Mouse (Mus musculus) hindbrain, embryonic 15.5 days (tissue): ENCODE measurements around the gene Arid1b. TPM values are rescaled to one million over a fixed set of nuclear protein-coding genes. Genes with fewer than 3 reads are reported as not detected.

ENCODE experiments used
- ATAC-seq: fragments of 200-750 bp; cut with Nextera tagmentation; 2 replicates; pipeline ENCODE4 v1.8.0; 2017; ENCODE audit warnings: low read depth, moderate number of reproducible peaks, moderate TSS enrichment; ENCODE audit not compliant: low FRiP score
- H3K27ac ChIP-seq: fragments of 300-500 bp; sonication (generic); replicated peaks from 2 replicates; pipeline ENCODE4 v1.5.1; 2015; ENCODE audit warnings: mild to moderate bottlenecking, inconsistent platforms
- H3K27me3 ChIP-seq: fragments of 300-500 bp; sonication (generic); 2 replicates; pipeline ENCODE4 v1.6.1; 2015; ENCODE audit warnings: control low read depth, inconsistent platforms
- H3K36me3 ChIP-seq: fragments of 300-500 bp; sonication (generic); 2 replicates; pipeline ENCODE4 v1.6.1; 2015; ENCODE audit warnings: control low read depth, inconsistent platforms
- H3K4me1 ChIP-seq: fragments of 300-500 bp; sonication (generic); replicated peaks from 2 replicates; pipeline ENCODE4 v1.6.1; 2015; ENCODE audit warnings: control low read depth, inconsistent platforms
- H3K4me2 ChIP-seq: fragments of 300-500 bp; sonication (generic); 2 replicates; pipeline ENCODE4 v1.6.1; 2015; ENCODE audit warnings: moderate library complexity, mild to moderate bottlenecking, inconsistent platforms
- H3K4me3 ChIP-seq: fragments of 300-500 bp; sonication (generic); 2 replicates; pipeline ENCODE4 v1.5.1; 2015; ENCODE audit warnings: mild to moderate bottlenecking, inconsistent platforms
- H3K9ac ChIP-seq: fragments of 300-500 bp; sonication (generic); 2 replicates; pipeline ENCODE4 v1.6.1; 2015; ENCODE audit warnings: inconsistent platforms
- H3K9me3 ChIP-seq: fragments of 300-500 bp; sonication (generic); 2 replicates; pipeline ENCODE4 v1.6.1; 2016; ENCODE audit warnings: control low read depth, inconsistent platforms
- WGBS: fragments of 180-500 bp; shearing (Covaris S2); methylation state at CpG from one replicate; pipeline ENCODE4 v1.1.7; 2015; 5-methylcytosine and 5-hydroxymethylcytosine counted together
- polyA plus RNA-seq: library from polyadenylated mRNA; unstranded; fragments of >200 nt; fragmentation: Nextera tagmentation; extraction: Ambion mirVana; gene quantifications from 2 replicates; pipeline ENCODE4 v1.2.1, GENCODE M21; 2015

Arid1b gene
- polyA plus RNA-seq, 1 experiment from 2014 or later: 14.3 TPM

DNA sequence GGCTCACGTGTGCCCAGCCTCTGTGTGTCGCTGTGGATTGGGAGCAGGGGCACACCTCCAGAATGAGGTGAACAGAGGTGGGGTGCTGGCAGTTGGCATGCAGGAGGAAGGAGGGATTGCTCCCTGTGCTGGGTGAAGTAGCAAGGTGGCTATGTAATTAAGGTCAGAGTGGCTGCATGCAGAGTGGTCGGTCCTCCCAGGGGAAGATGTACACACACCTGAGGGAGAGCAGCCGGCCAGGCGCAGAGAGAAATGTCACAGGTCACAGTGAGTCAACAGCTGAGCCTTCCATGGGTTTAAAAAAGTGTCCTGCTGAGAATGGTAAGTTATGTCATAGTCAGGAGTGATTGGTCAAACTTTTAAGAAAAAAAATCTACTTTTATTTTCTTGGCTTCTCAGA lies 14.6 kb downstream of the Arid1b start:
- 62% methylated on average over 5 of the region's 5 CpGs for WGBS
- no peak overlapping the region for H3K9ac ChIP-seq
- no peaks in the 10 kb centered on the region for H3K9me3 ChIP-seq
- peaks cover 74% of the 10 kb centered on the region for H3K4me1 ChIP-seq
- no peak overlapping the region for H3K4me3 ChIP-seq
- peak overlapping the region; percentile 16; the same call in 1 of the 2 replicates for H3K4me2 ChIP-seq
- ATAC-seq: no peak
- no peak overlapping the region for H3K27ac ChIP-seq
- H3K27me3 ChIP-seq: no peaks in the 10 kb centered on the region
- no peaks in the 10 kb centered on the region for H3K36me3 ChIP-seq

DNA sequence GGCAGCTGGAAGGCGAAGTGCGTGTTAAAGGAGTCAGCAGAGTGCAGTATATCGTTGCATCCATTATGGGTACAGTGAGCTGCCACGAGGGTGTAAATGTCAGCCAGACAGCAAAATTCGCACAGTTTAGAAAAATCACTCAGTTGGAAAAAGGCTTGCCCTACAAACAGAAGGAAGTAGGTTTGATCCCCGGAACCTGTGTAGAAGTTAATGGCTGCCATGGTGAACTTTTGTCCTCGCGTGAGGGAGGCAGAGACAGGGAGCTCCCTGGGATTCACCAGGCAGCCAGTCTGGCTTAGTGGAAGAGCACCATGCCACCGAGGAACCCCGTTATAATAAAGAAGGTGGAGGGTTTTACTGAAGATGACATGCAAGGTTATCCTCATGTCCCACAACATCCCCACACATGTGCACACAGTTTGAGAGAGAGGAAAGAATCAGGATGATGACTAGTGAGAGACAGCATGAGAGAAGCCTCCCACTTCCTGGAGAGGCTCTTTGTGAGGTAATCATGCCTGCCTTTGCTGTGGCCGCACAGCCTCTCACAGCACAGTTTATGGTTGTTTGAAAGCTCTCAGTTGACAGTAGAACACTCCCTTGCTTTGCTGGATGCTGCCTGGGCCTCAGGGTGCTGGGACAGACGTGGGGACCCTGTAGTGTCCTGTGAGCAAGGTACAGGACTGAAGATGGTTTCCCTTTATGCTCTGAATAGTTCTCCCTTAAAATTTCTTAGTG lies 15.6 kb downstream of the Arid1b start:
- Histone ChIP-seq H3K4me2 (no peak overlapping the region), H3K27ac (no peak overlapping the region), H3K4me3 (no peak overlapping the region), H3K27me3 (no peaks in the 10 kb centered on the region), H3K9ac (no peak overlapping the region), H3K4me1 (peaks cover 65% of the 10 kb centered on the region), H3K36me3 (no peaks in the 10 kb centered on the region), H3K9me3 (no peaks in the 10 kb centered on the region)
- ATAC-seq: no peak
- 60% methylated on average over 12 of the region's 12 CpGs for WGBS

DNA sequence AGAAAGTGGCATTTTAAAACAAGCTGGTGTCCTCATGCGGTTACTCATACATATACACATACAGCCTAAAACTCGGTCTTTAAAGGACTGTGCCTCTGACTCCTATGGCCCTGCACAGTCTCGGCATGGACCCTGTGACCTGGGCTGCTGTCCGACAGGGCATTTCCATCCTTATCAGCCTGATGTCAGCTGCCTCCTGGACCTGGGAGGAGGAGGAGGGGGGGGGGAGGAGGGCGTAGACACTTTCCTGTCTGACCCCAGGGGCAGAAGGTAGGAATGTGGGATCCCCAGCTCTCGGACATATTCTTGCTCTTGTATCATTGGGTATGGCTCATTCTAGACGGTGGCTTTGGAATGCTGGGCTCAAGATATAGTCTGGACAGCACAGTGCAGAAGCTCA lies 16.6 kb downstream of the Arid1b start:
- 82% methylated on average over 7 of the region's 7 CpGs for WGBS
- Histone ChIP-seq H3K9me3 (no peaks in the 10 kb centered on the region), H3K4me3 (no peak overlapping the region), H3K4me2 (no peak overlapping the region), H3K36me3 (no peaks in the 10 kb centered on the region), H3K27me3 (no peaks in the 10 kb centered on the region), H3K4me1 (peaks cover 54% of the 10 kb centered on the region), H3K27ac (no peak overlapping the region), H3K9ac (no peak overlapping the region)
- no peak for ATAC-seq

DNA sequence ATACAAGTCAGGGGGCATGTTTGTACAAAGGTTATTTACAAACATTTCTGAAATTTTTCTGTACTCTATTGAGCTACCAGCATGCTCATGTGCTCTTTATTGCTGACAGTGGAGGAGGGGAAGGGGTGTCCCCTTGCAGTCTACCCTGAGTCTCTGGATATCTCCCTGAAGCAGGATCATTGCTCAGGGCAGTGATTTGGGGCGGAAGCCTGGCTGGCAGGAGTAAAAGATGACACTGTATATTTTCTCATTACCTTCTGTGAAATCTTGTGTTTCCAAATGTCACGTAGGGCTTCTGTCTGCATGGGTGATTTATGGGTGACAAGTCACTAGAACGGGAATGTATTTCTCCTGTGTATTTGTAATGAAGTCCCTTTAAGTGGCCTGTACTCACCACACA lies 18.0 kb downstream of the Arid1b start:
- H3K9me3 ChIP-seq: no peaks in the 10 kb centered on the region
- no peak overlapping the region for H3K4me2 ChIP-seq
- no peaks in the 10 kb centered on the region for H3K36me3 ChIP-seq
- H3K9ac ChIP-seq: no peak overlapping the region
- no peaks in the 10 kb centered on the region for H3K27me3 ChIP-seq
- ATAC-seq: no peak
- H3K4me3 ChIP-seq: no peak overlapping the region
- WGBS: 44% methylated on average over 3 of the region's 3 CpGs
- peaks cover 46% of the 10 kb centered on the region for H3K4me1 ChIP-seq
- H3K27ac ChIP-seq: no peak overlapping the region

DNA sequence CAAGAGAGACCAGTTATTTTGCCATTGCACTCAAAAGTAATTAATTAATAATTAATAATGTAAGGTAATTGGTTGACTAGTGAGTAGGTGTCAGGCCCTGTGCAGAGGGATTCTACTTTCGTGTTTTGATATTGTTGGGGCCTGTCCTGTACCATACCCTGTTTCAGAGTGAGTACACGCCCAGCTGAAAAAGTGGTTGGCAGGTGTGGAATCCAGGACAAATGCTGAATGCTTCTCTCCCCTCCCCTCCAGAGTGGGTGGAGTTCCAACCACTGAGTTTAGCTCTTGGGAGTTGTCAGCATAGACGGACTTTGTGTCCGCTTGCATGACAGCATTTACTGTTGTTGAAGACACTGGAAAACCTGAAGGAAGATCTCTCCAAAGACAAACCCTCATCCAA lies 18.4 kb downstream of the Arid1b start:
- no peaks in the 10 kb centered on the region for H3K36me3 ChIP-seq
- no peak overlapping the region for H3K4me3 ChIP-seq
- 64% methylated on average over 4 of the region's 4 CpGs for WGBS
- H3K4me2 ChIP-seq: no peak overlapping the region
- H3K27ac ChIP-seq: no peak overlapping the region
- no peak overlapping the region for H3K9ac ChIP-seq
- H3K9me3 ChIP-seq: no peaks in the 10 kb centered on the region
- no peaks in the 10 kb centered on the region for H3K27me3 ChIP-seq
- no peak for ATAC-seq
- H3K4me1 ChIP-seq: peaks cover 42% of the 10 kb centered on the region

DNA sequence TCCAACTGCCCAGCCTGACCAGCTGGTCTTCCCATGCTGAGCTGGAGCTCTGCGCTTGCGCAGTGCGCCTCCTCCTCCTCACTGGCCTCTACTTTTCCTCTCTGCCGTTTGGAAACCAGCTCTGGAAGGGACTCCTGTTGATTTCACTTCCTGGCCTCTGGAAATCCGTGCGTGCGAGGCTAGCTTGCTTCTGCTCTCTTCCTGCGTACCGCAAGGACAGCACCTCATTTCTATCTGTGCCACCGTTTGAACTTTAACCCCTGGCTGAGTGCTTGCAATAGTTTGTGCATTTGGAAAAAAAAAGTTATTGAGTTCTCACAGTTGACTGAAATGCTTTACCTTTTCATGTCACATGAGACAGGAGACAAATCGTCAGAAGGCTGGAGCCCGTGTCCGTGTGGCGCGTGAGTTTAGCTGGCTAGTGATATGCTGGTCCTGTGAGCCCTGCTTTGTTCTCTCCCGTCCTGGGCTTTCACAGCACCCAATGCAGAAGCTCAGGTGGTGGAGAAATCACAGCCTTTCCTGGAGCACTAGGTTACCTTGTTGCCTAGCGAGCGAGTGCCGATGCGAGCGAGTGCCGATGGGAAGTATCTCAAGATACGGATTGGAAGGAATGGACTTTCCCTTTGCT lies 20.3 kb downstream of the Arid1b start:
- H3K9ac ChIP-seq: no peak overlapping the region
- no peaks in the 10 kb centered on the region for H3K36me3 ChIP-seq
- H3K4me3 ChIP-seq: no peak overlapping the region
- 73% methylated on average over 23 of the region's 23 CpGs for whole genome bisulfite sequencing
- H3K9me3 ChIP-seq: no peaks in the 10 kb centered on the region
- peaks cover 22% of the 10 kb centered on the region for H3K4me1 ChIP-seq
- ATAC-seq: no peak
- no peaks in the 10 kb centered on the region for H3K27me3 ChIP-seq
- no peak overlapping the region for H3K4me2 ChIP-seq
- H3K27ac ChIP-seq: no peak overlapping the region

DNA sequence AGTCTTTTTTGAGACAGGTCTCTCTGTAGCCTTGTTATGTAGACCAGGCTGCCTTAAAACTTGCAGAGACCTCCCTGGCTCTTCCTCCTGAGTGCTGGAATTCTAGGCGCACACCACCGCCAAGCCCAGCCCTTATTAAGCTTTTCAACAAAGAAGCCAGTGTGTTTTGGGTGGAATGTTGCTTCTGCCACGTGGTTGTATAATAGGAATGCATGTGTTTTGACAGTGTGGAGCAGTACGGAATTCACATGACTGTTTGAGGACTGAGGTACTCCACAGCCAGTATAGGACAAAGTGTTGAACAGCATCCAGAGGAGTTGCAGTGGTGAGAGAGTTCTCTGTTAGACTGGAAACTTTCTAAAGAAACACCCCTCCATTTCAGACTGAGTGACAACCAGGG lies 22.3 kb downstream of the Arid1b start:
- H3K4me2 ChIP-seq: no peak overlapping the region
- no peak overlapping the region for H3K4me3 ChIP-seq
- no peaks in the 10 kb centered on the region for H3K9me3 ChIP-seq
- WGBS: 52% methylated on average over 4 of the region's 4 CpGs
- H3K9ac ChIP-seq: no peak overlapping the region
- no peaks in the 10 kb centered on the region for H3K27me3 ChIP-seq
- peaks cover 24% of the 10 kb centered on the region for H3K4me1 ChIP-seq
- H3K27ac ChIP-seq: no peak overlapping the region
- H3K36me3 ChIP-seq: no peaks in the 10 kb centered on the region
- ATAC-seq: no peak

DNA sequence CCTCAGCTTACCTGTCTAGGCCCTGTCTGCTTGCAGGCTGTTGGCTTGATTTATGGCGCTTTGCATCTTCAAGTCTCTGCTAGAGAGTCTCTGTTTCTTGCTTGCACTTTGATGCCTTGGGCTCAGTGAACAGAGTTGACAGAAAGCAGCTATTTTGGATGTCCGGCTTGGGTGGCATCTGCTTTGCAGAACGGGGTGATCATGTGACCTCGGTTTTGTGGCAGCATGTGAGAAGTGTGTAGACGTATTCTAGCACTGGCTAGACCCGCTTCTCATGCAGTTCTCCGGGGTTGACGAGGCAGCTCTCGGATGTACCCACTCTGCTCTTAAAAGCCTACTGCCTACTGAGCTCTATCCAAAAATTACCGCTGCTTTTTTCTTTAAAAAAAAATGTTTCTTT lies 22.9 kb downstream of the Arid1b start:
- Histone ChIP-seq H3K36me3 (no peaks in the 10 kb centered on the region), H3K9me3 (no peaks in the 10 kb centered on the region), H3K4me2 (no peak overlapping the region), H3K4me1 (peaks cover 26% of the 10 kb centered on the region), H3K9ac (no peak overlapping the region), H3K27ac (no peak overlapping the region), H3K4me3 (no peak overlapping the region), H3K27me3 (no peaks in the 10 kb centered on the region)
- 87% methylated on average over 10 of the region's 10 CpGs for WGBS
- ATAC-seq: no peak

DNA sequence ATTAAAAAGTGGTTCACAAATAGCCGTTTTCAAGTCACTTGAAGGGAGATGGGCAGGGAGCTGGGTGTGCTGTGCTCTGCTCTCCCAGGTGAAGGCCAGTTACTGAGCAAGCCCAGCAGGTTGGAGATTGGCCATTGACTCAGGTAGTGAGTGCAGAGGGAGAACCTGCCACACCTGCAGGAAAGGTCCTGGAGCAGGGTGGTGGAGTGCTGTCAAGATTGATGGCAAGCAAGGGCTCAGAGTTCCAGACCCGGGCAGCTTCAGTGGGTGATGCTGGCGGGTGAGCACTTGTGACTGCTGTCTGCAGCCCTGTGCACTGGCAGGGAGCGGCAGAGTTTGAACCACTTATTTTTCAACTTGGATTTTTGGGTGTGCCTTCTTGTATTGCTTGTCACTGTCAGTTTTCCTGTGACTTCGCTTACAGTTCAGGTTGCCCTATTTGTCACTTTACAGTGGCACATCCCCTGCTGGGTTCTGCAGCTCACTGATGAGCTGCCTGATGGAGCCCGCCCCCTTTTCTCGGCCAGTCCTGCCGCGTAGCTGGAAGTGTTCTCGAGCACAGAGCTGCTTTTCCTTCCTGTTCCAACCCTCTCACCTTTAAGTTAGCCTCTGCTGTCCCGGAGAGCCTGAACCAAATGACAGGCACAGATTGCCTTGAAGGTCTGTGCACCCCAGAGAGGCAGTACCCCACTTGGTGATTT lies 27.3 kb downstream of the Arid1b start:
- H3K27me3 ChIP-seq: no peaks in the 10 kb centered on the region
- no peaks in the 10 kb centered on the region for H3K36me3 ChIP-seq
- WGBS: 25% methylated on average over 11 of the region's 11 CpGs
- H3K4me1 ChIP-seq: peaks cover 43% of the 10 kb centered on the region
- ATAC-seq: no peak
- no peak overlapping the region for H3K4me3 ChIP-seq
- H3K9me3 ChIP-seq: no peaks in the 10 kb centered on the region
- no peak overlapping the region for H3K9ac ChIP-seq
- no peak overlapping the region for H3K27ac ChIP-seq
- no peak overlapping the region for H3K4me2 ChIP-seq

DNA sequence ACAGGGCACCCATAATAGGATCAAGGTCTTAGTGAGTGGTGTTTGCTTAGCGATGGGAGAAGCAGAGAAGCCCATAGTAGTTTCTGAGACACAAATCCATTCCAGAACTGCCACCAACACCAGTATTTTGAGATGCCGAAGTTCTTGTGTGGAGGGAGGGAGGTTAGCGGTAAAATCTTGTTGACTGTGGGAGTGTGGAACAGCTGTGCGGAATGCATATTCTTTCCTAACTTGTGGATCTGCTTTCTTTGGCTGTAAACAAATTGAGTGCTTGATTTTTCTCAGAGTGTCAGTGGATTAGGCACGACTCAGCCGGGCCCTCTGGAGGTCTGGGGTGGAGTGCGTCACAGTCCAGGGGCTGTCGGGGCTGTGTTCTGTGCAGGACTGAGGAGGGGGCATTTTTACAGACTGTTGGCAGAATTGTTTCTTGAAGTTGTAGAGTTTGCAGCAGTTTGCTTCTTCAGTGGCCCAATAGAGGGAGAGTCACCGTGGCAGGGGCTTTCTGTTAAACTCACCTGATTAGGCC lies 27.9 kb downstream of the Arid1b start:
- no peaks in the 10 kb centered on the region for H3K9me3 ChIP-seq
- WGBS: 66% methylated on average over 9 of the region's 9 CpGs
- H3K4me2 ChIP-seq: no peak overlapping the region
- ATAC-seq: no peak
- H3K4me3 ChIP-seq: no peak overlapping the region
- H3K4me1 ChIP-seq: peaks cover 40% of the 10 kb centered on the region
- H3K36me3 ChIP-seq: no peaks in the 10 kb centered on the region
- H3K9ac ChIP-seq: no peak overlapping the region
- H3K27ac ChIP-seq: no peak overlapping the region
- H3K27me3 ChIP-seq: no peaks in the 10 kb centered on the region

DNA sequence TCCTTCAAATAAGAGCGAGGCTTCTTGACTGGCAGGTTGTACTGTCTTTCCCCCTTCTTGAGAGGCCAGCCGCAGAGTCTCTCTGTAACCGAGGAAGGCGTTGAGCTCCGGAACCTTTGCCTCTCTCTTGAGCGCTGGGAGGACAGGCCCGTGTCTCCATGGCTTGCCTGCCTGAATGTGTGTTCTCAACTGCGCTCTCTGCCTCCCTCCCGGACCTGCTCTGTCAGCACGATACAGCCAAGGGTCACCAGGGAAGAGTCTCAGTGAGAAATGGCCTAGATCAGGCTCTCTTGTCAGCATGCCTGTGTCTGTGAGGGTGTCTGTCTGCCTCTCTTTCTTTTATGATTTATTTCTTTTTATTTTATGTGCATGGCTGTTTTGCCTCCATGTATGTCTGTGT lies 29.6 kb downstream of the Arid1b start:
- no peak overlapping the region for H3K4me3 ChIP-seq
- no peaks in the 10 kb centered on the region for H3K9me3 ChIP-seq
- H3K4me1 ChIP-seq: peaks cover 48% of the 10 kb centered on the region
- no peak overlapping the region for H3K27ac ChIP-seq
- no peak for ATAC-seq
- WGBS: 72% methylated on average over 10 of the region's 10 CpGs
- no peaks in the 10 kb centered on the region for H3K27me3 ChIP-seq
- H3K9ac ChIP-seq: no peak overlapping the region
- H3K36me3 ChIP-seq: no peaks in the 10 kb centered on the region
- H3K4me2 ChIP-seq: no peak overlapping the region

DNA sequence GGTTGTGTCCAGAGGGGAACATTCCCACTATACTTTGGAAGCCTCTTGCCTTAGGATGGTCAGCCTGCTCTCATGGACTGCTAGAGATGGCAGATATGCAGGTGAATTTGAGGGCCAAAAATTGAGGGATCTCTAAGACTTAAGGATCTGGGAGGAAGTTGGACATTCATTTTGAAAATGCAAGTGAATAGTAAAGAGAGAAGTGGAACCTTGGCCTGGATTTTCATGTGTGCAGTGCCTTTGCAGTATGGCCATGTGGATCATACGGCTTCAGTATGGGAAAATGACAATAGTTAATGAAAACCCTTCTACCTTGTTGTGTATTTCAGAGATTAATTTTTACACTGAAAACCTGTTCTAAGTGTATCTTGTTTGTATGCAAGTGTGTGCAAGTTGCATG lies 31.3 kb downstream of the Arid1b start:
- Histone ChIP-seq H3K9me3 (no peaks in the 10 kb centered on the region), H3K4me1 (peaks cover 47% of the 10 kb centered on the region), H3K4me3 (no peak overlapping the region), H3K36me3 (no peaks in the 10 kb centered on the region), H3K27ac (no peak overlapping the region), H3K4me2 (no peak overlapping the region), H3K27me3 (no peaks in the 10 kb centered on the region), H3K9ac (no peak overlapping the region)
- no peak for ATAC-seq
- 88% methylated on average over 1 of the region's 1 CpGs for WGBS
